Mouse (Mus musculus): Measurements from ENCODE around the gene Mtr. TPM values are rescaled to one million over a fixed set of nuclear protein-coding genes. Genes with fewer than 3 reads are reported as not detected.
"Not testable (repeated sequence)": the region's sequence is repeated elsewhere in the genome, so short reads cannot be mapped to it uniquely, and the experiment has no call there.

The Mtr gene
- polyA plus RNA-seq, 1 experiment from 2014 or later = 5.8 TPM

- ATAC-seq = no peak
- 91% methylated on average over 5 of the region's 5 CpGs for WGBS
- H3K4me2 ChIP-seq = no peak overlapping the region
- no peak overlapping the region for H3K27ac ChIP-seq
- H3K9ac ChIP-seq = no peak overlapping the region
- no peaks in the 10 kb centered on the region for H3K27me3 ChIP-seq
- H3K4me3 ChIP-seq = no peak overlapping the region
- H3K36me3 ChIP-seq (ENCODE audit: poor library complexity, severe bottlenecking) = no peaks in the 10 kb centered on the region
- no peaks in the 10 kb centered on the region for H3K9me3 ChIP-seq (replicated peaks)
- H3K4me1 ChIP-seq = no peaks in the 10 kb centered on the region
Measured at GRCm38 (mm10) chr13:12143347-12143746, 114.6 kb downstream of the Mtr start.

GRCm38 (mm10) chr13:12136461-12136860 is 121.5 kb downstream of the Mtr start:
- H3K9me3 ChIP-seq (replicated peaks); H3K27ac ChIP-seq; ATAC-seq; H3K9ac ChIP-seq; H3K27me3 ChIP-seq; H3K36me3 ChIP-seq (ENCODE audit: poor library complexity, severe bottlenecking); H3K4me3 ChIP-seq; H3K4me1 ChIP-seq; H3K4me2 ChIP-seq: not testable (repeated sequence)
- WGBS = 89% methylated on average over 10 of the region's 10 CpGs

- no peak overlapping the region for H3K9ac ChIP-seq
- 93% methylated on average over 7 of the region's 7 CpGs for WGBS
- ATAC-seq = no peak
- H3K4me1 ChIP-seq = no peaks in the 10 kb centered on the region
- no peak overlapping the region for H3K4me3 ChIP-seq
- H3K36me3 ChIP-seq (ENCODE audit: poor library complexity, severe bottlenecking) = no peaks in the 10 kb centered on the region
- no peak overlapping the region for H3K27ac ChIP-seq
- no peak overlapping the region for H3K4me2 ChIP-seq
- no peaks in the 10 kb centered on the region for H3K27me3 ChIP-seq
- no peaks in the 10 kb centered on the region for H3K9me3 ChIP-seq (replicated peaks)
Measured at GRCm38 (mm10) chr13:12133549-12133948, 124.4 kb downstream of the Mtr start.

Other genes with a start within 250 kb of the Mtr start
- gene Ryr2, start 151.2 kb downstream of the Mtr start, polyA plus RNA-seq (2015; fragmentation: Nextera tagmentation; extraction: Ambion mirVana) = 0.53 and 1.2 TPM in 2 replicates
- gene Actn2, start 82.6 kb upstream of the Mtr start, polyA plus RNA-seq (2015; fragmentation: Nextera tagmentation; extraction: Ambion mirVana) = 1.3 and 1.9 TPM in 2 replicates
- 18.3 and 20.9 TPM in 2 replicates for gene Heatr1, start 136.9 kb upstream of the Mtr start, polyA plus RNA-seq (2015; fragmentation: Nextera tagmentation; extraction: Ambion mirVana)
- 8.0 and 10.6 TPM in 2 replicates for gene Lgals8, start 206.8 kb upstream of the Mtr start, polyA plus RNA-seq (2015; fragmentation: Nextera tagmentation; extraction: Ambion mirVana)

Data from forebrain, embryonic 13.5 days (tissue).